Mouse (Mus musculus) forebrain, embryonic 15.5 days (tissue): ENCODE measurements around the gene Otud7a. TPM values are rescaled to one million over a fixed set of nuclear protein-coding genes. Genes with fewer than 3 reads are reported as not detected.
A peak's percentile ranks its signal among the peaks of the same experiment; 100 is the strongest.

Experiments
- ATAC-seq: fragments of 200-750 bp; cut with Nextera tagmentation; replicated peaks from 2 replicates; pipeline ENCODE4 v1.8.0; 2017; ENCODE audit warnings: mild to moderate bottlenecking, moderate TSS enrichment, moderate library complexity
- H3K27ac ChIP-seq: fragments of 300-500 bp; sonication (generic); replicated peaks from 2 replicates; pipeline ENCODE4 v1.5.1; 2015; ENCODE audit warnings: mild to moderate bottlenecking, inconsistent platforms
- H3K27me3 ChIP-seq: fragments of 300-500 bp; sonication (generic); 2 replicates; pipeline ENCODE4 v1.6.1; 2015; ENCODE audit warnings: inconsistent platforms
- H3K36me3 ChIP-seq: fragments of 300-500 bp; sonication (generic); 2 replicates; pipeline ENCODE4 v1.6.1; 2015; ENCODE audit warnings: mild to moderate bottlenecking, inconsistent platforms
- H3K4me1 ChIP-seq: fragments of 300-500 bp; sonication (generic); 2 replicates; pipeline ENCODE4 v1.6.1; 2015; ENCODE audit warnings: inconsistent platforms
- H3K4me2 ChIP-seq: fragments of 300-500 bp; sonication (generic); replicated peaks from 2 replicates; pipeline ENCODE4 v1.6.1; 2015; ENCODE audit warnings: mild to moderate bottlenecking, inconsistent platforms
- H3K4me3 ChIP-seq: fragments of 300-500 bp; sonication (generic); 2 replicates; pipeline ENCODE4 v1.5.1; 2015; ENCODE audit warnings: mild to moderate bottlenecking, inconsistent platforms
- H3K9ac ChIP-seq: fragments of 300-500 bp; sonication (generic); replicated peaks from 2 replicates; pipeline ENCODE4 v1.6.1; 2015; ENCODE audit warnings: mild to moderate bottlenecking, inconsistent platforms
- H3K9me3 ChIP-seq: fragments of 300-500 bp; sonication (generic); 2 replicates; pipeline ENCODE4 v1.6.1; 2016; ENCODE audit warnings: inconsistent platforms
- WGBS: fragments of 180-500 bp; shearing (Covaris S2); methylation state at CpG from one replicate; pipeline ENCODE4 v1.1.7; 2015; ENCODE audit warnings: mixed read lengths; 5-methylcytosine and 5-hydroxymethylcytosine counted together
- polyA plus RNA-seq: library from polyadenylated mRNA; unstranded; fragments of >200 nt; fragmentation: Nextera tagmentation; extraction: Ambion mirVana; gene quantifications from 2 replicates; pipeline ENCODE4 v1.2.1, GENCODE M21; 2015

The Otud7a gene
- polyA plus RNA-seq, 1 experiment from 2014 or later, result 2.4 TPM

DNA sequence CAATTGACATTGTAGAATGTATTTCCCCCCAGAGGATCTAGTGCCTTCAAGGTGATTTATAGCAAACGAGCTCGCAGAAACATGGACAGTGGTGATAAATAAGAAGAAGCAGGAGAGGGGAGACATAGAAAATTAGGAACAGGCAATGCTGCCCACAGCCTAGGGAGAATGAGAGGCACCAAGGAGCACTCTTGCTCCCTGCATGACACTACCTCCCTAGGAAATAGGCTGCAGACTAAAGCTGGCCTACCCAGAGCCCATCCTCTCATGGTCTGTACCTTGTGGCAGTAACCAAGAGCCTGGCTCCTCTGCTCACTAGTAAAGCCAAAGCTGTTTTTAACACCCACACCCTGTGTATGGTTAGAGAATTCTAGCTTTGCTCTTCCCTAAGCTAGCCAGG is 138.8 kb downstream of the Otud7a start:
- Histone ChIP-seq H3K4me1 (no peaks in the 10 kb centered on the region), H3K9ac (no peak overlapping the region), H3K9me3 (no peaks in the 10 kb centered on the region), H3K36me3 (no peaks in the 10 kb centered on the region), H3K4me3 (no peak overlapping the region), H3K27ac (no peak overlapping the region), H3K27me3 (no peaks in the 10 kb centered on the region), H3K4me2 (no peak overlapping the region)
- no peak for ATAC-seq
- WGBS, result 92% methylated on average over 2 of the region's 2 CpGs

DNA sequence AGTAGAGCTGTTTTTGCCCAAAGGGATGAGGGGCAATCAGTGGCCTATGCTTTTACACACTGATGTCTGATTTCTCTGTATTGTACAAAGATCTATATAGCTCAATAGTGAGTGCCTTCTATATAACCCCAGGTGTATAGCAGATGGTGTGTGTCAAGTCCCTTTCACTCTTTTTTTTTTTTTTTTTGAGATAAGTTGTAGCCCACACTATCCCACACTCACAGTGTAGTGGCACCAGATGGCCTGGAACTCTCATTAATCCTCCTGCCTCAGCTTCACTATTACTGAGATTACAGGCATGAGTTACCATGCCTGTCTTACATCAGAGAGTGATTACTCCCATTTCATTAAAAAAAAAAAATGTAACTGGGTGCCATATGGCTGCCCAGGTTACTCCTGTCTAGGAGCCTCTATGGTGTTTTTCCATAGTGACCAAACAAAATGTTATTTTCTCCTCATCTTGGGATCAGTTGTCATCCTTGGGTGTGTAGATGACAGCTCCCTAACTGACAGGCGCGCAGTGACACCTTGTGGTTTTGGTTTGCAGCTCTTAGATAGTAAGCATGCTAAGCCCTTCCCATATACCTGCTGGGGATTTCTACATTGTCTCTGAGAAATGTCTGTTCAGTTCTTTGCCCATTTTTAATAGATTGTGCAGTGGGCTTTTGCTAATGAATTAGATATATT is 141.8 kb downstream of the Otud7a start:
- Histone ChIP-seq H3K9me3 (no peaks in the 10 kb centered on the region), H3K4me1 (no peaks in the 10 kb centered on the region), H3K4me2 (no peak overlapping the region), H3K27ac (no peak overlapping the region), H3K9ac (no peak overlapping the region), H3K36me3 (no peaks in the 10 kb centered on the region), H3K27me3 (no peaks in the 10 kb centered on the region), H3K4me3 (no peak overlapping the region)
- WGBS, result 58% methylated on average over 2 of the region's 2 CpGs
- peak; percentile 72 for ATAC-seq

DNA sequence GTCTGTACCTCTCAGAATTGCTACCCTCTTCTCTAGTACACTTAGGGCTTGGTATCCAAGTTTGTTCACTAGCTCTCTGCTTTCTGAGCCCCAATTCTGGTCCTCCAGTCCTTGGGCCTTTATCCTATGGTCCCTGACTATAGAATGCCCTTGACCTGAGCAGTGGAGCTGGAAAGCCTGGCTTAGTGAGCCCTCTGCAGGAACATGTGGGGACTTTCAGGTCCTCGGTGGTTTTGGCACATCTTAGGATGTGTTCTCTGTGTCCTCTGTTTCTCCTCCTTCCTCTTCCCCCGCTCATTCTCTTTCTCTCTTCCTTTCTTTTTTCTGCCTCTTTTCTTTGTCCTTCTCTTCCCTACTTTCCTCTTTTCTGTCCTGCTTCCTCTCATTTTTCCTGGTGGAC is 145.8 kb downstream of the Otud7a start:
- WGBS, result 72% methylated on average over 2 of the region's 2 CpGs
- Histone ChIP-seq H3K9me3 (no peaks in the 10 kb centered on the region), H3K4me3 (no peak overlapping the region), H3K4me1 (no peaks in the 10 kb centered on the region), H3K9ac (no peak overlapping the region), H3K36me3 (no peaks in the 10 kb centered on the region), H3K27me3 (no peaks in the 10 kb centered on the region), H3K27ac (no peak overlapping the region), H3K4me2 (no peak overlapping the region)
- no peak for ATAC-seq

DNA sequence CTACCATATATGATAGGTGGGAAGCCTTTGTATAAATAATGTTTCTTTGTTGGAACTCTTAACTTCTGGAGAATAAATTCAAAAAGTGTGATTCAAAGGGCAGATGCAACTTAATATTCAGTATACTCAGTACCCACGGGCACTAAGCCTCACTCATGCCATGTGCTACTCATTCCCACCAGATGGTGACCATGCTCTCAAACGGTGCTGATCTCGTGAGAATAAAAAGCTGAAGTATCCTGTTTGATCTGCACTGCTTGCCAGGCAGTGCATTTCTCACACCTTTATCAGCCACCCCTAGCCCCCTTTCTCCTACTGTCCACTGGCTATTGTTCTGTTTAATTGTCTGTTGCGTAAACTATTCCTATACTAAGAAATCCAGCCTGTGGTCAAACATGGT is 146.8 kb downstream of the Otud7a start:
- Histone ChIP-seq H3K4me1 (no peaks in the 10 kb centered on the region), H3K27ac (no peak overlapping the region), H3K36me3 (no peaks in the 10 kb centered on the region), H3K4me3 (no peak overlapping the region), H3K9me3 (no peaks in the 10 kb centered on the region), H3K9ac (no peak overlapping the region), H3K4me2 (no peak overlapping the region), H3K27me3 (no peaks in the 10 kb centered on the region)
- WGBS, result 59% methylated on average over 4 of the region's 4 CpGs
- ATAC-seq, result peak; percentile 55

DNA sequence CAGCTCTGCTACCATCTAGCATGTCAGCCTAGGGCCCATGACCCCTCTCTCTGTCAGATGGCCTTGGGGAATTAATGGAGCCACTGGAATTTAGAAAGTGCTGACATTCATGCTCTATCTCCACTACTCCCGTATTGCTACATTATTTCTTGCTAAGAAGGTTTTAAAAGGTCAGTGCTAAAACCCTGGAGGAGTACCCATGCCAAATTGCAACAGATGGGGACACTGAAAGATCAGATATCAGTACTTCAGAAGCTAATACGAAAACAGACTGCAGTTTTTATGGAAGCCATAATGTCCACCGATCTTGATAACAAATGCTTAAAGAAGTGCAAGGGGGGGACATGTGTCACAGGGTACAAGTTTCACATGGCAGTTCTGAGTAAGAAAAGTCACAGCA is 147.5 kb downstream of the Otud7a start:
- Histone ChIP-seq H3K36me3 (no peaks in the 10 kb centered on the region), H3K9ac (no peak overlapping the region), H3K4me1 (no peaks in the 10 kb centered on the region), H3K4me2 (no peak overlapping the region), H3K9me3 (no peaks in the 10 kb centered on the region), H3K4me3 (no peak overlapping the region), H3K27me3 (no peaks in the 10 kb centered on the region), H3K27ac (no peak overlapping the region)
- 88% methylated on average over 3 of the region's 3 CpGs for WGBS
- ATAC-seq, result no peak

DNA sequence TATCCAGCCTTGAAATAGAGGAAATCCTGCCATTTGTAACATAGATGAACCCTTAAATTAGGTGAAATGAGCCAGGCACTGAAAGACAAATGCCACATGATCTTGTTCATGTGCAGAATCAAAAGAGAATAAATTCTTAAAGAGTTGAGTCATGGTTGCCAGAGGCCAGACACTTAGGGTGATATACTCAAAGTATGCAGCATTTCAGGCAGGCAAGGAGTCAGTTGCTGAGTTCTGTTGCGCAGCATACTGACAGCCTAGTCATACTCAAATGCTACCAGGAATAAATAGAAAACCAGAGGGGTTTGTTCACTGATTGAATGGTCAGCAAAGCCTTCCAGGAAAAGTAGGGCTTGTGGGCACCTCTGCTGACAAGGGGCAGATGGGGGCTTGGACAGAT is 160.3 kb downstream of the Otud7a start:
- 92% methylated on average over 1 of the region's 1 CpGs for WGBS
- ATAC-seq, result no peak

DNA sequence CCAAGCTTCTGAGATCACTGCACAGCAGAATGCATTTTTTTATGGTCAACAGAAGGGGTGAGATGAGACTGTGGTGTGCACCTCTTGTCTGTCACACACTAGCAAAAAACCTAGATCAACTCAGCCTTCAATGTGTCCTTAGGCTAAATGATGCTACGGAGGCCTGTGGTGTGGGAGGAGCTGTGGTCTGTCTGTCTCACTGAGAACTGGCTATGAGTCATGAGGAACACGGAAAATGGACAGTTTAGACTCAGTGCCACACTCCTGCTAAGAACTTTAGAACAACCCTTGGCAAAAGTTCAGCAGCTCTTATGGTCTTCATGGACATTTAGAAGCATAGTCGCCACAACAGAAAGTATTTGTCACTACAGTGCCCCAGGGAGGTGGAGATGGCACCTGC is 172.5 kb downstream of the Otud7a start:
- no peaks in the 10 kb centered on the region for H3K36me3 ChIP-seq
- H3K27me3 ChIP-seq, result no peaks in the 10 kb centered on the region
- no peak overlapping the region for H3K4me2 ChIP-seq
- no peak overlapping the region for H3K4me3 ChIP-seq
- WGBS, result 93% methylated on average over 3 of the region's 3 CpGs
- no peak for ATAC-seq
- H3K4me1 ChIP-seq, result no peaks in the 10 kb centered on the region
- H3K9me3 ChIP-seq, result no peaks in the 10 kb centered on the region
- H3K9ac ChIP-seq, result no peak overlapping the region
- no peak overlapping the region for H3K27ac ChIP-seq

More for the DNA sequence above, 160.3 kb downstream of the Otud7a start:
- H3K4me1 ChIP-seq, result no peaks in the 10 kb centered on the region
- no peak overlapping the region for H3K27ac ChIP-seq
- H3K4me2 ChIP-seq, result no peak overlapping the region
- H3K4me3 ChIP-seq, result no peak overlapping the region
- no peaks in the 10 kb centered on the region for H3K36me3 ChIP-seq
- H3K27me3 ChIP-seq, result no peaks in the 10 kb centered on the region
- no peak overlapping the region for H3K9ac ChIP-seq
- no peaks in the 10 kb centered on the region for H3K9me3 ChIP-seq

DNA sequence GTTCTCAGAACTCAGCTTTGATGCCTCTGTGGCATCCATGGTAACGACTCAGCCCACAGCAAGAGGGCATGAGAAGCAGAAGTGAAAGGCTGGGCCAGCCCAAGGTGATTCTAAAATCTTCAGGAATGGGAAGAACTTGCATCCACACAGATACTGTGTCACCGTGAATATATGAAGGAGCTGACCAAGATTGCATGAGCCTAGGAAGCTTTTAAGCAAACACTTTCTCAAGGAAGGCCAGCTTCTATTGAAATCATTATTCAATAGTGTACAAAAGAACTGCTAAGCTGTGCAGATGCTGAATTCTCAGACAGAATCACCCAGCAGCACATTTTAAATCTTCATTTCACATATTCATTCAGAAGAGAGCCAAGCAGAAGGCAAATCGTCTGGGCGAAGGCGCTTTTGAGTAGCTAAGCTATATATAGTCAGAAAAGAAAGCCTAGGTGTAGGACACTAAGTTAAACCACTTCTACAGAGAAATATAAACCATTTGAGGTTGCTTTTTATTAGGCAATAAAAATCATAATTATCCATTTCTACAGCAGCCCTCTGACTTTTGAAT is 176.3 kb downstream of the Otud7a start:
- Histone ChIP-seq H3K9ac (no peak overlapping the region), H3K4me3 (no peak overlapping the region), H3K4me1 (no peaks in the 10 kb centered on the region), H3K27ac (no peak overlapping the region), H3K9me3 (no peaks in the 10 kb centered on the region), H3K4me2 (no peak overlapping the region), H3K36me3 (no peaks in the 10 kb centered on the region), H3K27me3 (no peaks in the 10 kb centered on the region)
- 72% methylated on average over 5 of the region's 5 CpGs for WGBS
- ATAC-seq, result no peak

DNA sequence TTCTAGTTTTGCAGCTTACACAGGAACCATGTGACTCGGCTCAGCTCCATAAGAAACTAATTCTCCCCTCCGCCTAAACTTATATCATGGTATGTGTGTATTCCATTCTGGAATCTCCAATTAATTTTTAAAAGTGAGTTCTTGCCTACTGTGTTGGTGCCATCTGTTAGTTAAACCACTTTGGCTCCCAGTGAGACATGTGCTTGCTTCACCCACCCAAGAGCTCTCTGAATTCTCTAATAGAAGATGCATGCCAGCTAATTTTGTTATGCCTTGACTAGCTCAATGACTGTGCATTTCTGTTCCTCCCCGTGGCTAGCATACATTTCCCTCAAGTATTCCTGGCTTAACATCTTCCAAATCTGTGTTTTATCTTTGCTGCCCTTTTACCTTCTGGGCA is 193.1 kb downstream of the Otud7a start:
- Histone ChIP-seq H3K36me3 (no peaks in the 10 kb centered on the region), H3K9me3 (no peaks in the 10 kb centered on the region), H3K4me1 (no peaks in the 10 kb centered on the region), H3K27me3 (no peaks in the 10 kb centered on the region), H3K27ac (no peak overlapping the region), H3K4me2 (no peak overlapping the region), H3K4me3 (no peak overlapping the region), H3K9ac (no peak overlapping the region)
- ATAC-seq, result no peak
- WGBS, result 79% methylated on average over 3 of the region's 3 CpGs

DNA sequence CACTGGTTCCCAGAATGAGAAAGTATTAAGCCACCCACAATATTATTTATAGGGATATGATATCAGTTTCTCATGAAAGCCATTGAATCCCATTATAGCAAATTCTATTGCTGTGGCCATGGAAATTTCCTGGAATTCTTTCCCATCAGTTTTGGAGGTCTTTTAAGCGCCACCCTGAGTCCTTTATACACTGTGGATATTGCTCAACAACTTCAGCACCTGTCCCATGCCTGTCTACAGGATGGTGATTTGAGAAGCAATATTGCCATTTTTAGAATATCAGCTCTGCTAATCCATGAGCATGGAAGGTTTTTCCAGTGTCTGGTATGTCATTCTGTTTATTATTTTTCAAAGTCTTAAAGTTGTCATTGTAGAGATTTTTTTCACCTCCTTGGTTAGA is 199.5 kb downstream of the Otud7a start:
- no peak for ATAC-seq
- 89% methylated on average over 1 of the region's 1 CpGs for WGBS

DNA sequence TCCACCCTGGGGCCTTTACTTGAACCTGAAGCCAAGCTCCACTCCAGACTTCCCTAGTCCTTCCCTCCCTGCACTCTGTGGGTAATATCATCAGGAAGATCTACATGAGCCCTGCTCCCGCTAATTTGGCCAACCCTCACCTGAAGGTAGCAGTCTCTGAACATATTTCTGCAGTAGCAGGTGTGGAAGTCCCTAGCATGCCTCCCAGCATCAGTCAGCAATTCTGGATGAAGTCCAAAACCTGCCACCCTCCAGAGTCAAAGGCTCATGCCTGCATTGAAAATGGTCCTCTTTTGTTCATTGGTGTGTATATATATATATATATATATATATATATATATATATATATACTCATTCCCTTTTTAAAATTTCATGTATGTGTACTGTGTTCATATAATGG is 202.6 kb downstream of the Otud7a start:
- no peak overlapping the region for H3K9ac ChIP-seq
- H3K4me2 ChIP-seq, result no peak overlapping the region
- ATAC-seq, result no peak
- H3K9me3 ChIP-seq, result no peaks in the 10 kb centered on the region
- 88% methylated on average over 1 of the region's 1 CpGs for WGBS
- no peaks in the 10 kb centered on the region for H3K36me3 ChIP-seq
- no peak overlapping the region for H3K4me3 ChIP-seq
- H3K27ac ChIP-seq, result no peak overlapping the region
- H3K4me1 ChIP-seq, result no peaks in the 10 kb centered on the region
- no peaks in the 10 kb centered on the region for H3K27me3 ChIP-seq

More for the DNA sequence above, 199.5 kb downstream of the Otud7a start:
- Histone ChIP-seq H3K27ac (no peak overlapping the region), H3K4me3 (no peak overlapping the region), H3K27me3 (no peaks in the 10 kb centered on the region), H3K9me3 (no peaks in the 10 kb centered on the region), H3K36me3 (no peaks in the 10 kb centered on the region), H3K9ac (no peak overlapping the region), H3K4me2 (no peak overlapping the region), H3K4me1 (no peaks in the 10 kb centered on the region)

DNA sequence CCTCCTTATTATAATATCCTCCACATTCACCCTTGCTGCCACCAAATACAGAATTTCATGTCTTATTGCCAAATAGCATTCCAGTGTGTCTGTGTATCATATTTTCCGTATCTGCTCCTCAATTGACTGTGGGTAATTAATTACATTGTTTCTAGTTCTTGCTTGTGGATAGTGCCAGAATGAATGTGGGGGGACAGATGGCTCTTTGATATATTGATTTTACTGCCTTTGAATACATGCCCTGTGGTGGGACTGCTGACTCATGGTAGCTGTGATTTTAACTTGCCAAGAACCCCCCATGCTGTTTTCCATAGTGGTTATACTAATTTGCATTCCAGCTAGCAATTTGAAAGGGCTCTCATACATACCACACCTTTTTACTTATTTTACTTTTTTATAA is 215.7 kb downstream of the Otud7a start:
- peak; percentile 59; the same call in 1 of the 2 replicates for ATAC-seq
- no peaks in the 10 kb centered on the region for H3K27me3 ChIP-seq
- H3K9ac ChIP-seq, result no peak overlapping the region
- H3K9me3 ChIP-seq, result no peaks in the 10 kb centered on the region
- H3K4me3 ChIP-seq, result no peak overlapping the region
- 45% methylated on average over 1 of the region's 1 CpGs for WGBS
- no peak overlapping the region for H3K4me2 ChIP-seq
- H3K4me1 ChIP-seq, result 0 out of 2 replicates have a peak, but pooled peaks cover 3% of the 10 kb centered on the region
- H3K36me3 ChIP-seq, result no peaks in the 10 kb centered on the region
- H3K27ac ChIP-seq, result no peak overlapping the region

DNA sequence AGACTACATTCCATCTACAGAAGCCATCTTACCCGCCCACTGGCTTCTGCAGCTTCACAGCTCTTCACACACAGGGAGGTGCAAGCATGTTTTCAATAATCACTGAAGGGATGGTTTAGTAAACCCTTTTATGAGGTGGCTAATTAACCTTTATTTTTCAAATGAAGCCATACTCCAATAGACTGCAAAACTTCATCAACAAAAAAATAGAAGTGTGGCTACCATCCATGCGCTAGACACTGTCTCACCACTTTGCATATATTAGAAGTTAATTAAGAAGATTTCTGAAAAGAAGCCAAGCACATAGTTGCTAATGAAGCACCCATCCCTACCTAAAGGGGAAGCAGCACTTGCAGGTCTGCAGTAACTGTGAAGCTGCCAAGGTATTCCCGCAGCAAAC is 218.2 kb downstream of the Otud7a start:
- ATAC-seq, result peak; percentile 49

More for the DNA sequence above, 218.2 kb downstream of the Otud7a start:
- no peak overlapping the region for H3K4me3 ChIP-seq
- 45% methylated on average over 3 of the region's 3 CpGs for WGBS
- H3K27ac ChIP-seq, result no peak overlapping the region
- 0 out of 2 replicates have a peak, but pooled peaks cover 3% of the 10 kb centered on the region for H3K4me1 ChIP-seq
- H3K4me2 ChIP-seq, result no peak overlapping the region
- no peaks in the 10 kb centered on the region for H3K27me3 ChIP-seq
- no peaks in the 10 kb centered on the region for H3K36me3 ChIP-seq
- no peak overlapping the region for H3K9ac ChIP-seq
- no peaks in the 10 kb centered on the region for H3K9me3 ChIP-seq
